Mouse (Mus musculus) bone marrow, adult 2 months (tissue): ENCODE measurements around the gene Ankrd12. TPM values are rescaled to one million over a fixed set of nuclear protein-coding genes. Genes with fewer than 3 reads are reported as not detected.

Source experiments
- H3K27ac ChIP-seq: fragments of 200-500 bp; 2 replicates; pipeline ENCODE4 v1.5.1; 2012; ENCODE audit warnings: low read depth, mild to moderate bottlenecking, control low read depth, inconsistent platforms, low read length; ENCODE audit not compliant: control insufficient read depth, poor library complexity, insufficient read depth
- H3K4me1 ChIP-seq: fragments of 200-500 bp; 2 replicates; pipeline ENCODE4 v1.6.1; 2011; ENCODE audit warnings: low read length; ENCODE audit not compliant: control insufficient read depth, insufficient read depth
- H3K4me3 ChIP-seq: fragments of 200-500 bp; replicated peaks from 2 replicates; pipeline ENCODE3; 2011; ENCODE audit warnings: mild to moderate bottlenecking, low read depth, low read length, control low read depth; ENCODE audit not compliant: control insufficient read depth
- CTCF ChIP-seq: fragments of 200-500 bp; IDR thresholded peaks from 2 replicates; pipeline ENCODE4 v1.5.1; 2011; ENCODE audit warnings: low read length, control low read depth; ENCODE audit not compliant: control insufficient read depth, insufficient read depth
- POLR2A ChIP-seq: fragments of 200-500 bp; IDR thresholded peaks from 2 replicates; pipeline ENCODE4 v1.6.1; 2011; ENCODE audit warnings: low read depth, mild to moderate bottlenecking, control low read depth, low read length, borderline replicate concordance; ENCODE audit not compliant: control insufficient read depth
- WGBS: fragments of 180-500 bp; shearing (Covaris S2); methylation state at CpG from one replicate; pipeline ENCODE4 v1.1.7; 2018; 5-methylcytosine and 5-hydroxymethylcytosine counted together
- polyA plus RNA-seq: library from polyadenylated mRNA; stranded (reverse); fragments of >200 nt; gene quantifications from 2 replicates; pipeline ENCODE4 v1.2.4, GENCODE M21; 2011; ENCODE audit warnings: low replicate concordance; ENCODE audit not compliant: missing spikeins, insufficient read depth, insufficient read length

The Ankrd12 gene
- 19.4 and 27.4 TPM in 2 replicates for polyA plus RNA-seq

GRCm38 (mm10) chr17:66076934-66077333 lies at the start of gene Ankrd12:
Gene Ankrd12 (minus strand): TSS chr17:66077089.
- peak within 1 kb of the TSS; percentile 93 for H3K4me3 ChIP-seq
- H3K27ac ChIP-seq: peak within 1 kb of the TSS; percentile 100
- H3K4me1 ChIP-seq: peaks cover 1% of the 10 kb centered on the region; the same call in 1 of the 2 replicates
- peak; percentile 65; the same call in 1 of the 2 replicates for TF ChIP-seq POLR2A
- TF ChIP-seq CTCF: no peak
- 1% methylated on average over 53 of the region's 53 CpGs for WGBS

- Histone ChIP-seq H3K4me3 (no peak overlapping the region), H3K4me1 (peaks cover 2% of the 10 kb centered on the region; the same call in 1 of the 2 replicates), H3K27ac (no peak overlapping the region)
- TF ChIP-seq POLR2A: no peak
- no peak for TF ChIP-seq CTCF
- WGBS: 75% methylated on average over 5 of the region's 5 CpGs
Measured at GRCm38 (mm10) chr17:66125211-66125610, 48.3 kb upstream of the Ankrd12 start.

GRCm38 (mm10) chr17:66123816-66124610 lies 47.1 kb upstream of the Ankrd12 start:
- Histone ChIP-seq H3K27ac (peak overlapping the region; percentile 73), H3K4me1 (peaks cover 2% of the 10 kb centered on the region; the same call in 1 of the 2 replicates), H3K4me3 (peak overlapping the region; percentile 73)
- WGBS: 2% methylated on average over 20 of the region's 20 CpGs
- TF ChIP-seq POLR2A: no peak
- TF ChIP-seq CTCF: no peak

- Histone ChIP-seq H3K27ac (peak within 1 kb of the TSS; percentile 73), H3K4me1 (peaks cover 2% of the 10 kb centered on the region; the same call in 1 of the 2 replicates), H3K4me3 (peak within 1 kb of the TSS; percentile 73)
- 4% methylated on average over 45 of the region's 45 CpGs for WGBS
- TF ChIP-seq CTCF (no peak), POLR2A (peak; percentile 83; the same call in 1 of the 2 replicates)
Measured at GRCm38 (mm10) chr17:66123066-66123815, 46.4 kb upstream of the Ankrd12 start, which contains the start of gene Ddx11. Gene Ddx11 (plus strand): TSS chr17:66123520.

GRCm38 (mm10) chr17:66120701-66121100 lies 43.8 kb upstream of the Ankrd12 start:
- TF ChIP-seq CTCF (no peak), POLR2A (no peak)

GRCm38 (mm10) chr17:66118991-66119390 lies 42.1 kb upstream of the Ankrd12 start:
- 84% methylated on average over 8 of the region's 8 CpGs for WGBS
- H3K27ac ChIP-seq: no peak overlapping the region
- H3K4me1 ChIP-seq: peaks cover 2% of the 10 kb centered on the region; the same call in 1 of the 2 replicates
- TF ChIP-seq CTCF (no peak), POLR2A (no peak)
- H3K4me3 ChIP-seq: no peak overlapping the region

More at GRCm38 (mm10) chr17:66120701-66121100, 43.8 kb upstream of the Ankrd12 start:
- WGBS: 77% methylated on average over 1 of the region's 1 CpGs
- H3K4me1 ChIP-seq: peaks cover 2% of the 10 kb centered on the region; the same call in 1 of the 2 replicates
- H3K27ac ChIP-seq: no peak overlapping the region
- H3K4me3 ChIP-seq: no peak overlapping the region

GRCm38 (mm10) chr17:66112166-66112565 lies 35.3 kb upstream of the Ankrd12 start:
- no peak for TF ChIP-seq CTCF
- no peak for TF ChIP-seq POLR2A
- Histone ChIP-seq H3K4me1 (peaks cover 5% of the 10 kb centered on the region), H3K27ac (no peak overlapping the region), H3K4me3 (peak overlapping the region; percentile 97)
- WGBS: 7% methylated on average over 4 of the region's 4 CpGs
